Mouse (Mus musculus): ENCODE results near the gene Izumo1. TPM values are rescaled to one million over a fixed set of nuclear protein-coding genes. Genes with fewer than 3 reads are reported as not detected.
A peak's percentile ranks its signal among the peaks of the same experiment; 100 is the strongest.

Izumo1 gene
- polyA plus RNA-seq, 1 experiment from 2014 or later = 0.08 TPM

GRCm38 (mm10) chr7:45595176-45595575, 26.4 kb upstream of the Izumo1 start:
- H3K27me3 ChIP-seq (replicated peaks; ENCODE audit: control insufficient read depth, insufficient read depth, low read length) = peaks cover 43% of the 10 kb centered on the region
- 81% methylated on average over 4 of the region's 4 CpGs for WGBS

GRCm38 (mm10) chr7:45596107-45596506, 25.5 kb upstream of the Izumo1 start:
- H3K27ac ChIP-seq (ENCODE audit: low read depth, low read length) = no peak overlapping the region
- H3K36me3 ChIP-seq (ENCODE audit: control insufficient read depth, insufficient read depth) = no peaks in the 10 kb centered on the region
- no peak overlapping the region for H3K4me2 ChIP-seq (replicated peaks; ENCODE audit: low read depth)
- H3K4me1 ChIP-seq (replicated peaks; ENCODE audit: control insufficient read depth, insufficient read depth, low read length) = no peaks in the 10 kb centered on the region
- H3K9me3 ChIP-seq (ENCODE audit: control insufficient read depth) = no peaks in the 10 kb centered on the region
- no peak overlapping the region for H3K9ac ChIP-seq (ENCODE audit: low read depth, low read length)
- no peak for TF ChIP-seq CTCF (IDR thresholded peaks at IDR 0.05; ENCODE audit: low read depth)
- WGBS = 87% methylated on average over 1 of the region's 1 CpGs
- peaks cover 51% of the 10 kb centered on the region for H3K27me3 ChIP-seq (replicated peaks; ENCODE audit: control insufficient read depth, insufficient read depth, low read length)
- H3K4me3 ChIP-seq (ENCODE audit: low read depth, low read length) = no peak overlapping the region
- ATAC-seq = no peak

More at GRCm38 (mm10) chr7:45595176-45595575, 26.4 kb upstream of the Izumo1 start:
- Histone ChIP-seq H3K4me3 (ENCODE audit: low read depth, low read length) (no peak overlapping the region), H3K4me2 (replicated peaks; ENCODE audit: low read depth) (no peak overlapping the region), H3K9me3 (ENCODE audit: control insufficient read depth) (no peaks in the 10 kb centered on the region), H3K4me1 (replicated peaks; ENCODE audit: control insufficient read depth, insufficient read depth, low read length) (no peaks in the 10 kb centered on the region), H3K27ac (ENCODE audit: low read depth, low read length) (no peak overlapping the region), H3K9ac (ENCODE audit: low read depth, low read length) (no peak overlapping the region), H3K36me3 (ENCODE audit: control insufficient read depth, insufficient read depth) (no peaks in the 10 kb centered on the region)
- ATAC-seq = no peak
- TF ChIP-seq CTCF (IDR thresholded peaks at IDR 0.05; ENCODE audit: low read depth) = no peak

- H3K4me3 ChIP-seq (ENCODE audit: low read depth, low read length) = no peak overlapping the region
- peaks cover 56% of the 10 kb centered on the region for H3K27me3 ChIP-seq (replicated peaks; ENCODE audit: control insufficient read depth, insufficient read depth, low read length)
- H3K9me3 ChIP-seq (ENCODE audit: control insufficient read depth) = no peaks in the 10 kb centered on the region
- H3K36me3 ChIP-seq (ENCODE audit: control insufficient read depth, insufficient read depth) = no peaks in the 10 kb centered on the region
- no peak overlapping the region for H3K4me2 ChIP-seq (replicated peaks; ENCODE audit: low read depth)
- H3K9ac ChIP-seq (ENCODE audit: low read depth, low read length) = no peak overlapping the region
- H3K27ac ChIP-seq (ENCODE audit: low read depth, low read length) = no peak overlapping the region
- TF ChIP-seq CTCF (IDR thresholded peaks at IDR 0.05; ENCODE audit: low read depth) = no peak
- 88% methylated on average over 5 of the region's 5 CpGs for WGBS
- no peaks in the 10 kb centered on the region for H3K4me1 ChIP-seq (replicated peaks; ENCODE audit: control insufficient read depth, insufficient read depth, low read length)
- ATAC-seq = no peak
Measured at GRCm38 (mm10) chr7:45597013-45597412, 24.6 kb upstream of the Izumo1 start.

- ATAC-seq = no peak
- H3K4me2 ChIP-seq (replicated peaks; ENCODE audit: low read depth) = no peak overlapping the region
- no peaks in the 10 kb centered on the region for H3K36me3 ChIP-seq (ENCODE audit: control insufficient read depth, insufficient read depth)
- no peak for TF ChIP-seq CTCF (IDR thresholded peaks at IDR 0.05; ENCODE audit: low read depth)
- peaks cover 56% of the 10 kb centered on the region for H3K27me3 ChIP-seq (replicated peaks; ENCODE audit: control insufficient read depth, insufficient read depth, low read length)
- no peaks in the 10 kb centered on the region for H3K9me3 ChIP-seq (ENCODE audit: control insufficient read depth)
- 91% methylated on average over 6 of the region's 6 CpGs for WGBS
- H3K4me3 ChIP-seq (ENCODE audit: low read depth, low read length) = no peak overlapping the region
- H3K27ac ChIP-seq (ENCODE audit: low read depth, low read length) = no peak overlapping the region
- H3K4me1 ChIP-seq (replicated peaks; ENCODE audit: control insufficient read depth, insufficient read depth, low read length) = no peaks in the 10 kb centered on the region
- no peak overlapping the region for H3K9ac ChIP-seq (ENCODE audit: low read depth, low read length)
Measured at GRCm38 (mm10) chr7:45597527-45597926, 24.1 kb upstream of the Izumo1 start.

- 23% methylated on average over 18 of the region's 18 CpGs for WGBS
- TF ChIP-seq CTCF (IDR thresholded peaks at IDR 0.05; ENCODE audit: low read depth) = no peak
- H3K9ac ChIP-seq (ENCODE audit: low read depth, low read length) = no peak overlapping the region
- H3K4me2 ChIP-seq (replicated peaks; ENCODE audit: low read depth) = peak overlapping the region; percentile 24; the same call in 1 of the 2 replicates
- no peak overlapping the region for H3K4me3 ChIP-seq (ENCODE audit: low read depth, low read length)
- H3K36me3 ChIP-seq (ENCODE audit: control insufficient read depth, insufficient read depth) = no peaks in the 10 kb centered on the region
- 0 out of 2 replicates have a peak, but pooled peaks have one; percentile 42 for ATAC-seq
- no peaks in the 10 kb centered on the region for H3K4me1 ChIP-seq (replicated peaks; ENCODE audit: control insufficient read depth, insufficient read depth, low read length)
- H3K9me3 ChIP-seq (ENCODE audit: control insufficient read depth) = no peaks in the 10 kb centered on the region
- H3K27ac ChIP-seq (ENCODE audit: low read depth, low read length) = no peak overlapping the region; the same call in 1 of the 2 replicates
- peaks cover 70% of the 10 kb centered on the region for H3K27me3 ChIP-seq (replicated peaks; ENCODE audit: control insufficient read depth, insufficient read depth, low read length)
Measured at GRCm38 (mm10) chr7:45598960-45599879, 22.4 kb upstream of the Izumo1 start.

GRCm38 (mm10) chr7:45605704-45606289, 15.8 kb upstream of the Izumo1 start:
- Histone ChIP-seq H3K36me3 (ENCODE audit: control insufficient read depth, insufficient read depth) (no peaks in the 10 kb centered on the region), H3K27me3 (replicated peaks; ENCODE audit: control insufficient read depth, insufficient read depth, low read length) (peaks cover 54% of the 10 kb centered on the region), H3K4me3 (ENCODE audit: low read depth, low read length) (no peak overlapping the region), H3K4me2 (replicated peaks; ENCODE audit: low read depth) (no peak overlapping the region), H3K27ac (ENCODE audit: low read depth, low read length) (no peak overlapping the region), H3K9me3 (ENCODE audit: control insufficient read depth) (no peaks in the 10 kb centered on the region), H3K9ac (ENCODE audit: low read depth, low read length) (no peak overlapping the region), H3K4me1 (replicated peaks; ENCODE audit: control insufficient read depth, insufficient read depth, low read length) (no peaks in the 10 kb centered on the region)
- 64% methylated on average over 9 of the region's 9 CpGs for WGBS
- ATAC-seq = no peak
- no peak for TF ChIP-seq CTCF (IDR thresholded peaks at IDR 0.05; ENCODE audit: low read depth)

All from intestine, postnatal 0 days (tissue).